Mouse (Mus musculus): ENCODE results near the gene Tnrc6b.
"Not testable (repeated sequence)": the region's sequence is repeated elsewhere in the genome, so short reads cannot be mapped to it uniquely, and the experiment has no call there.

The Tnrc6b gene

GRCm38 (mm10) chr15:80722366-80722765 lies 11.3 kb downstream of the Tnrc6b start:
- in situ Hi-C loops (cut with MboI; ENCODE audit: low pct_unique_long_range_greater_than_20kb in 1 of 2, low sequenced_read_pairs in 2 of 2, unreplicated experiment in 1 of 2): loop anchor here in 1 of 2 experiments (25.0 kb wide), 1 partner anchor 610 kb away; no protein-coding TSS in a partner anchor

GRCm38 (mm10) chr15:80729477-80729876 lies 18.4 kb downstream of the Tnrc6b start:
- in situ Hi-C loops (cut with MboI; ENCODE audit: low pct_unique_long_range_greater_than_20kb in 1 of 2, low sequenced_read_pairs in 2 of 2, unreplicated experiment in 1 of 2): no loop called here

DNA sequence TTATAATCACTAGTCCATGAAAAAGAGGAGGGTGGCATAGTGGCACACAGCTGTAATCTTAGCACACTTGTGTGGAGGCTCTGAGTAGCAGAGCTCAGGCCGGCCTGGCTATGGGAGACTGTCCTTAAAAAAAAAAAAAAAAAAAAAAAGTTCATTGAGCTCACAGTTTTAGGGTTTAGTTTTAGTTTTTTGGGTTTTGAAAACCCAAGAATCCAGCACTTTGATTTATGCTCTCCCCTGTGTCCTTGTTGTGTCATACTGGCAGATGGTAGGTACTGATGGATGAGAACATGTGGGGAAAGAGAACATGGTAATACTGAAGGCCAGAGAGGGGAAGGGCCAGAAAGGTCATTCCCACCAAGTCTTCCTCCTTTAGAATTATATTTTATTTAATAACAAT lies 19.9 kb downstream of the Tnrc6b start:
- in situ Hi-C loops (cut with MboI; ENCODE audit: low pct_unique_long_range_greater_than_20kb in 1 of 2, low sequenced_read_pairs in 2 of 2, unreplicated experiment in 1 of 2): no loop called here

DNA sequence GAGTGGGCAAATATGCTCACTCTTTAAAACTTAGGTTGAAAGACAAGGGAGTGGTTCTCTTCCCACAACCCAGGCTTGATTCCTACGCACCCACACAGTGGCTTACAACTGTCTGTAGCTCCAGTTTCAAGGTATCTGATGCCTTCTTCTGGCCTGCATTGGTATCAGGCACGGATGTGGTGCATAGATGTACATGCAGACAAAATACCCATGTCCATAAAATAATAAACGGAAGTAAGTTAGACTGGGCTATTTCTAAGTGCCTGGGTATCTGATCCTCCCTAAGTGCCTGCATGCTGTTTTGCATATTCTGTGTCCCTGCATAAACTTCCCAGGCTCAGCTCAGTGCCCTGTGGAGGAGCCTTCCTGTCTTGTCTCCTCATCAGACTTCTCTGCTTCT lies 20.4 kb downstream of the Tnrc6b start:
- in situ Hi-C loops (cut with MboI; ENCODE audit: low pct_unique_long_range_greater_than_20kb in 1 of 2, low sequenced_read_pairs in 2 of 2, unreplicated experiment in 1 of 2): no loop called here

GRCm38 (mm10) chr15:80732266-80733030 lies 21.3 kb downstream of the Tnrc6b start:
- in situ Hi-C loops (cut with MboI; ENCODE audit: low pct_unique_long_range_greater_than_20kb in 1 of 2, low sequenced_read_pairs in 2 of 2, unreplicated experiment in 1 of 2): no loop called here

- in situ Hi-C loops (cut with MboI; ENCODE audit: low pct_unique_long_range_greater_than_20kb in 1 of 2, low sequenced_read_pairs in 2 of 2, unreplicated experiment in 1 of 2): no loop called here
These were observed 24.2 kb downstream of the Tnrc6b start for GRCm38 (mm10) chr15:80735300-80735699.

GRCm38 (mm10) chr15:80735708-80736107 lies 24.6 kb downstream of the Tnrc6b start:
- in situ Hi-C loops (cut with MboI; ENCODE audit: low pct_unique_long_range_greater_than_20kb in 1 of 2, low sequenced_read_pairs in 2 of 2, unreplicated experiment in 1 of 2): not testable (repeated sequence)

- in situ Hi-C loops (cut with MboI; ENCODE audit: low pct_unique_long_range_greater_than_20kb in 1 of 2, low sequenced_read_pairs in 2 of 2, unreplicated experiment in 1 of 2): no loop called here
These were observed 25.4 kb downstream of the Tnrc6b start for GRCm38 (mm10) chr15:80736553-80736952.

GRCm38 (mm10) chr15:80738244-80738643 lies 27.1 kb downstream of the Tnrc6b start:
- in situ Hi-C loops (cut with MboI; ENCODE audit: low pct_unique_long_range_greater_than_20kb in 1 of 2, low sequenced_read_pairs in 2 of 2, unreplicated experiment in 1 of 2): no loop called here

DNA sequence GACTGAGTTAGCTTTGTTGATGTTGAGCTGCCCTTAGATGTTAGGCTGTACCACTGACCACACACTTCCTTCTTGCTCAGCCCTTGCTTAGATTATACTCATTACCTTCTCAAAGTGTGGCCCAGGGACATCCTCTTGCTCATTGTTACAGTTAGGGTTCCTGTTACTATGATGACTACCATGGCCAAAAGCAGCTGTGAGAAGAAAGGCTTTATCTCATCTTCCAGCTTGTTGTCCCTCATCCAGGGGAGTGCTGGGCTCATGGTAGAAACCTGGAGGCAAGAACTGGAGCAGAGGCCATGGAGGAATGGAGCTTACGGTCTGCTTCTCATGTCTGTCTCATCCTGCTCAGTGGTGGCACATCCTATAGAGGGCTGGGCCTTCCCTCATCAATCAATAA lies 28.9 kb downstream of the Tnrc6b start:
- in situ Hi-C loops (cut with MboI; ENCODE audit: low pct_unique_long_range_greater_than_20kb in 1 of 2, low sequenced_read_pairs in 2 of 2, unreplicated experiment in 1 of 2): no loop called here

- in situ Hi-C loops (cut with MboI; ENCODE audit: low pct_unique_long_range_greater_than_20kb in 1 of 2, low sequenced_read_pairs in 2 of 2, unreplicated experiment in 1 of 2): no loop called here
These were observed 30.7 kb downstream of the Tnrc6b start for GRCm38 (mm10) chr15:80741836-80742235.

DNA sequence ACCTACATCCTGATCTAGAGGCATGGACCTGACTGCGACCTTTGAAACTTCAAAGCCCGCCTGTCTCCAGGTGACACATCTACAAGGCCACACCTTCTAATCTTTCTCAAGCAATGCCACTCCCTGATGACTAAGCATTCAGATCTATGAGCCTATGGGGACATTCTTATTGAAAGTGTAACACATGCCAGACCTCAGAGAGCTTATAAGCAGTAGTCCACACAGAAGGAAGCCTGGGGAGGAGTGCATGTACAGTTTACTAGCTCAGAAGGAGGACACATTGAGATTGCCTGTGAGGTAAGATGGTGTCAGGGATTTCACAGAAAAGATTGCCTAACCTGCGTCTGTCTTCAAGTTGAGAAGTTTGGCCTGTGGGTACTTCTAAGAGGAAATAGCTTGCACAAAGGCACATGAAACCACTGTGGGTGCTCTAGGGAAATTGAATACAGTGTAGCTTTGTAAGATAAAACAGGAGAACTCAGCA lies 31.9 kb downstream of the Tnrc6b start:
- in situ Hi-C loops (cut with MboI; ENCODE audit: low pct_unique_long_range_greater_than_20kb in 1 of 2, low sequenced_read_pairs in 2 of 2, unreplicated experiment in 1 of 2): no loop called here

DNA sequence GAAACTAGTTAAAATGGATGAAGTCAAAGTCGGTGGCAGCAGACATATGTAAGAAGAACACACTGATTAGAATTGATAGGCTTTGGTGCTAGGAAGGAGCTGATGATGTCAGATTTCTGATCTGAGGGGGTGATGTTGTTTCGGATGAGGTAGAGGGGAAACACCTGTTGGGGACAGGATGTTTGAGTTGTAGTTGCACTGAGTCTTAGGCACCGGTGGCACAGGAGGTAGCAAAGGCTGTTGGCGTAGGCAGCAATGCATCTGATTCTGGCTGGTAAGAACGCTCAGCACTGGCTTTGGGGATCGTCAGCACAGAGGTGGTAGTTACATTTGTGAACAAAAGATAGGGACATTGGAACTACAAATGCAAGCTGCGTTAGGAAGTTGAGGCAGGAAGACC lies 32.5 kb downstream of the Tnrc6b start:
- in situ Hi-C loops (cut with MboI; ENCODE audit: low pct_unique_long_range_greater_than_20kb in 1 of 2, low sequenced_read_pairs in 2 of 2, unreplicated experiment in 1 of 2): no loop called here

- in situ Hi-C loops (cut with MboI; ENCODE audit: low pct_unique_long_range_greater_than_20kb in 1 of 2, low sequenced_read_pairs in 2 of 2, unreplicated experiment in 1 of 2): no loop called here
These were observed 33.7 kb downstream of the Tnrc6b start for GRCm38 (mm10) chr15:80744667-80745422.

DNA sequence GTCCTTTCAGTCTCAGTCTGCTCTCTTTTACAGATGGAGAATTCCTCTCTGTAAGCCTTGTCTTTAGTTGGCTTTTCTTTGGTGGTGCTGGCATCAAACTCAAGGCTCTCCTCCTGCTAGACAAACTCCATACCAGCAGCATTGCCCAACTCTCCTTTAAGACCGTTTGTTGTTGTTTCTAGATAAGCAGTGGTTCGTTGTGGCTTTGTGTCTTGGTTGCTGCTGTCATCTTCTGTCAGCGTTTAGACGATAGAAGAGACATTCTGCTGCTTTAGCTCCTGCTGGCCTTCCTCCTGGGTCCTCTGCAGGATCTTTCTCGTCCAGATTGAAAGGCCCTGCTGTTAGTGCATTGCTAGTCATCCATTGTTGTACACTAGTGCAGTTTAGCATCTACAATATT lies 37.9 kb downstream of the Tnrc6b start:
- in situ Hi-C loops (cut with MboI; ENCODE audit: low pct_unique_long_range_greater_than_20kb in 1 of 2, low sequenced_read_pairs in 2 of 2, unreplicated experiment in 1 of 2): no loop called here

GRCm38 (mm10) chr15:80753351-80753750 lies 42.2 kb downstream of the Tnrc6b start:
- in situ Hi-C loops (cut with MboI; ENCODE audit: low pct_unique_long_range_greater_than_20kb in 1 of 2, low sequenced_read_pairs in 2 of 2, unreplicated experiment in 1 of 2): no loop called here

- in situ Hi-C loops (cut with MboI; ENCODE audit: low pct_unique_long_range_greater_than_20kb in 1 of 2, low sequenced_read_pairs in 2 of 2, unreplicated experiment in 1 of 2): no loop called here
These were observed 43.0 kb downstream of the Tnrc6b start for GRCm38 (mm10) chr15:80754103-80754502.

- in situ Hi-C loops (cut with MboI; ENCODE audit: low pct_unique_long_range_greater_than_20kb in 1 of 2, low sequenced_read_pairs in 2 of 2, unreplicated experiment in 1 of 2): no loop called here
These were observed 48.3 kb downstream of the Tnrc6b start for GRCm38 (mm10) chr15:80759451-80759850.

GRCm38 (mm10) chr15:80760504-80760903 lies 49.4 kb downstream of the Tnrc6b start:
- in situ Hi-C loops (cut with MboI; ENCODE audit: low pct_unique_long_range_greater_than_20kb in 1 of 2, low sequenced_read_pairs in 2 of 2, unreplicated experiment in 1 of 2): no loop called here

- in situ Hi-C loops (cut with MboI; ENCODE audit: low pct_unique_long_range_greater_than_20kb in 1 of 2, low sequenced_read_pairs in 2 of 2, unreplicated experiment in 1 of 2): no loop called here
These were observed 49.8 kb downstream of the Tnrc6b start for GRCm38 (mm10) chr15:80760935-80761334.
